21 mouse cellular contexts compared by ENCODE assay signal in genomic region chr13:5897176-5897959, GRCm38 (mm10). TPM values are rescaled to one million over a fixed set of nuclear protein-coding genes. Genes with fewer than 3 reads are reported as not detected.
DNase-seq lines count a peak whose midpoint lies in the region; ATAC-seq and TF ChIP-seq lines count a peak whose summit lies in the region.
"Had no signal": no experiment of that assay in that cellular context is flagged by ENCODE, and none has a peak within 500 bp of the region (broad histone marks: within the 10 kb centered on the region; RNA-seq: fewer than 3 reads in every experiment).

No protein-coding gene starts in this region.

- no peaks in the 10 kb centered on the region for H3K27me3 ChIP-seq in heart, embryonic 11.5 days (ENCODE audit: control insufficient read depth, insufficient read depth, low read length)
- no peaks in the 10 kb centered on the region for H3K27me3 ChIP-seq in neural tube, embryonic 12.5 days (replicated peaks)
- no peaks in the 10 kb centered on the region for H3K27me3 ChIP-seq in neural tube, embryonic 15.5 days (replicated peaks)
- no peaks in the 10 kb centered on the region for H3K27me3 ChIP-seq in heart, postnatal 0 days (ENCODE audit: control insufficient read depth, insufficient read depth, low read length)
- no peaks in the 10 kb centered on the region for H3K27me3 ChIP-seq in liver, embryonic 12.5 days (replicated peaks)
- no peaks in the 10 kb centered on the region for H3K27me3 ChIP-seq in forebrain, embryonic 10.5 days (ENCODE audit: poor library complexity, severe bottlenecking)
- H3K27me3 ChIP-seq: embryonic facial prominence, embryonic 12.5 days; midbrain, embryonic 13.5 days; stomach, embryonic 15.5 days had no signal

- no peak for DNase-seq in heart, adult 9 months (ENCODE audit: low spot score in 2 of 2)
- peak; percentile 51 for DNase-seq in heart, postnatal 0 days (ENCODE audit: low spot score)
- no peak for DNase-seq in forebrain, embryonic 10.5 days (ENCODE audit: extremely low spot score, low spot score)
- DNase-seq: cerebellum, adult 11 months; cerebellum, postnatal 14 days; kidney, postnatal 10 days; right cerebral cortex, adult 18-20 months; spleen, adult 18-20 months; thymus, adult 2 months had no signal

- no peak overlapping the region for H3K27ac ChIP-seq in heart, embryonic 11.5 days (ENCODE audit: low read depth, low read length)
- no peak overlapping the region for H3K27ac ChIP-seq in neural tube, embryonic 12.5 days
- H3K27ac ChIP-seq in neural tube, embryonic 15.5 days (replicated peaks): no peak overlapping the region
- peak overlapping the region; percentile 30; the same call in 1 of the 2 replicates for H3K27ac ChIP-seq in heart, postnatal 0 days (ENCODE audit: low read depth)
- no peak overlapping the region for H3K27ac ChIP-seq in liver, embryonic 12.5 days
- H3K27ac ChIP-seq in forebrain, embryonic 10.5 days: no peak overlapping the region
- H3K27ac ChIP-seq: embryonic facial prominence, embryonic 12.5 days; left cerebral cortex, adult 2 months; limb, embryonic 10.5 days; midbrain, embryonic 13.5 days; stomach, embryonic 15.5 days had no signal

- TF ChIP-seq EP300 in heart, postnatal 0 days (IDR thresholded peaks at IDR 0.05; ENCODE audit: low read depth): no peak

- no peaks in the 10 kb centered on the region for H3K36me3 ChIP-seq in heart, embryonic 11.5 days (ENCODE audit: control insufficient read depth, insufficient read depth, low read length)
- no peaks in the 10 kb centered on the region for H3K36me3 ChIP-seq in neural tube, embryonic 12.5 days
- H3K36me3 ChIP-seq in neural tube, embryonic 15.5 days: no peaks in the 10 kb centered on the region
- no peaks in the 10 kb centered on the region for H3K36me3 ChIP-seq in heart, postnatal 0 days (replicated peaks; ENCODE audit: control insufficient read depth, insufficient read depth, low read length)
- H3K36me3 ChIP-seq in liver, embryonic 12.5 days: no peaks in the 10 kb centered on the region
- no peaks in the 10 kb centered on the region for H3K36me3 ChIP-seq in forebrain, embryonic 10.5 days (replicated peaks)
- H3K36me3 ChIP-seq: embryonic facial prominence, embryonic 12.5 days; limb, embryonic 10.5 days; midbrain, embryonic 13.5 days; stomach, embryonic 15.5 days had no signal

- H3K4me2 ChIP-seq in heart, embryonic 11.5 days: peak overlapping the region; percentile 51
- no peak overlapping the region for H3K4me2 ChIP-seq in neural tube, embryonic 12.5 days (replicated peaks)
- no peak overlapping the region for H3K4me2 ChIP-seq in neural tube, embryonic 15.5 days
- peak overlapping the region; percentile 55 for H3K4me2 ChIP-seq in heart, postnatal 0 days (ENCODE audit: low read depth, low read length)
- no peak overlapping the region for H3K4me2 ChIP-seq in liver, embryonic 12.5 days
- H3K4me2 ChIP-seq: embryonic facial prominence, embryonic 12.5 days; liver, embryonic 11.5 days; midbrain, embryonic 13.5 days; stomach, embryonic 15.5 days had no signal

- whole genome bisulfite sequencing in heart, embryonic 11.5 days (ENCODE audit: insufficient replicate concordance): 41% methylated on average over 14 of the region's 14 CpGs
- 64% methylated on average over 14 of the region's 14 CpGs for WGBS in neural tube, embryonic 12.5 days
- 73% methylated on average over 14 of the region's 14 CpGs for WGBS in neural tube, embryonic 15.5 days
- 31% methylated on average over 14 of the region's 14 CpGs for WGBS in heart, postnatal 0 days
- 62% methylated on average over 14 of the region's 14 CpGs for WGBS in liver, embryonic 12.5 days (ENCODE audit: insufficient replicate concordance)
- 82% methylated on average over 14 of the region's 14 CpGs for WGBS in forebrain, embryonic 10.5 days

- peak overlapping the region; percentile 64 for H3K9ac ChIP-seq in heart, embryonic 11.5 days (ENCODE audit: low read depth, low read length)
- no peak overlapping the region for H3K9ac ChIP-seq in neural tube, embryonic 12.5 days
- no peak overlapping the region for H3K9ac ChIP-seq in neural tube, embryonic 15.5 days (replicated peaks)
- H3K9ac ChIP-seq in heart, postnatal 0 days (replicated peaks; ENCODE audit: low read depth, low read length): 0 out of 2 replicates have a peak overlapping the region, but pooled peaks have one; percentile 19
- no peak overlapping the region for H3K9ac ChIP-seq in liver, embryonic 12.5 days
- H3K9ac ChIP-seq: embryonic facial prominence, embryonic 12.5 days; midbrain, embryonic 13.5 days; stomach, embryonic 15.5 days had no signal

- TF ChIP-seq CTCF in heart, postnatal 0 days (IDR thresholded peaks at IDR 0.05; ENCODE audit: low read depth): no peak

- ATAC-seq in heart, embryonic 11.5 days (replicated peaks; ENCODE audit: insufficient number of reproducible peaks, low FRiP score, low TSS enrichment): no peak
- ATAC-seq in neural tube, embryonic 12.5 days (ENCODE audit: low FRiP score, low read depth): 0 out of 2 replicates have a peak, but pooled peaks have one; percentile 21
- ATAC-seq in neural tube, embryonic 15.5 days (ENCODE audit: low FRiP score): no peak
- no peak for ATAC-seq in heart, postnatal 0 days (ENCODE audit: insufficient read depth, low read depth)
- ATAC-seq in liver, embryonic 12.5 days: no peak
- ATAC-seq: forebrain, embryonic 16.5 days; intestine, embryonic 16.5 days; midbrain, embryonic 13.5 days had no signal

- peak overlapping the region; percentile 11; the same call in 1 of the 2 replicates for H3K4me3 ChIP-seq in heart, embryonic 11.5 days (ENCODE audit: low read depth, low read length)
- no peak overlapping the region for H3K4me3 ChIP-seq in neural tube, embryonic 12.5 days
- no peak overlapping the region for H3K4me3 ChIP-seq in neural tube, embryonic 15.5 days (replicated peaks)
- H3K4me3 ChIP-seq in heart, postnatal 0 days (ENCODE audit: low read depth, low read length): peak overlapping the region; percentile 36
- no peak overlapping the region for H3K4me3 ChIP-seq in liver, embryonic 12.5 days
- H3K4me3 ChIP-seq in forebrain, embryonic 10.5 days: no peak overlapping the region
- H3K4me3 ChIP-seq: embryonic facial prominence, embryonic 12.5 days; left cerebral cortex, adult 2 months; limb, embryonic 10.5 days; midbrain, embryonic 13.5 days; stomach, embryonic 15.5 days had no signal

- H3K9me3 ChIP-seq in heart, embryonic 11.5 days (replicated peaks; ENCODE audit: control insufficient read depth, low read length): no peaks in the 10 kb centered on the region
- no peaks in the 10 kb centered on the region for H3K9me3 ChIP-seq in neural tube, embryonic 12.5 days
- no peaks in the 10 kb centered on the region for H3K9me3 ChIP-seq in neural tube, embryonic 15.5 days (replicated peaks)
- H3K9me3 ChIP-seq in heart, postnatal 0 days (replicated peaks; ENCODE audit: control insufficient read depth, low read length): no peaks in the 10 kb centered on the region
- H3K9me3 ChIP-seq in liver, embryonic 12.5 days (replicated peaks): no peaks in the 10 kb centered on the region
- no peaks in the 10 kb centered on the region for H3K9me3 ChIP-seq in forebrain, embryonic 10.5 days
- H3K9me3 ChIP-seq: embryonic facial prominence, embryonic 12.5 days; limb, embryonic 10.5 days; midbrain, embryonic 13.5 days; stomach, embryonic 15.5 days had no signal

- H3K4me1 ChIP-seq in heart, embryonic 11.5 days (ENCODE audit: control insufficient read depth, insufficient read depth, low read length): peaks cover 4% of the 10 kb centered on the region
- H3K4me1 ChIP-seq in neural tube, embryonic 12.5 days: no peaks in the 10 kb centered on the region
- no peaks in the 10 kb centered on the region for H3K4me1 ChIP-seq in neural tube, embryonic 15.5 days
- H3K4me1 ChIP-seq in heart, postnatal 0 days (ENCODE audit: control insufficient read depth, insufficient read depth): peaks cover 7% of the 10 kb centered on the region; the same call in 1 of the 2 replicates
- no peaks in the 10 kb centered on the region for H3K4me1 ChIP-seq in liver, embryonic 12.5 days
- peaks cover 12% of the 10 kb centered on the region for H3K4me1 ChIP-seq in forebrain, embryonic 10.5 days
- H3K4me1 ChIP-seq: embryonic facial prominence, embryonic 12.5 days; limb, embryonic 10.5 days; midbrain, embryonic 13.5 days; stomach, embryonic 15.5 days had no signal

RNA-seq across cellular contexts. Expression of gene Klf6, which starts 36.1 kb away (rescaled TPM):
- 54.4 and 62.4 TPM in 2 replicates for polyA plus RNA-seq in heart, embryonic 11.5 days (2014; fragmentation: Nextera tagmentation; extraction: Ambion mirVana)
- 68.1 and 70.8 TPM in 2 replicates for polyA plus RNA-seq in neural tube, embryonic 12.5 days (2016; fragmentation: Nextera tagmentation; extraction: Ambion mirVana)
- polyA plus RNA-seq in neural tube, embryonic 15.5 days (2015; fragmentation: Nextera tagmentation; extraction: Ambion mirVana): 88.2 and 90.5 TPM in 2 replicates
- total RNA-seq in heart, postnatal 0 days (2014; rRNA removed; ENCODE audit: low replicate concordance): 65.3 and 92.1 TPM in 2 replicates
- 54.6 and 59.6 TPM in 2 replicates for polyA plus RNA-seq in heart, postnatal 0 days (2015; fragmentation: Nextera tagmentation; extraction: Ambion mirVana)
- 24.7 and 26.3 TPM in 2 replicates for polyA plus RNA-seq in liver, embryonic 12.5 days (2016; fragmentation: Nextera tagmentation; extraction: Ambion mirVana)
- polyA plus RNA-seq in forebrain, embryonic 10.5 days (2016; fragmentation: Nextera tagmentation; extraction: Ambion mirVana): 42.6 and 43.6 TPM in 2 replicates

Comparison
In these comparisons a context has a peak if more than half of its experiments do, and no peak if none do; other contexts are left out.
1. H3K4me2 ChIP-seq: peak in heart, embryonic 11.5 days (single experiment) and heart, postnatal 0 days (single experiment); none in neural tube, embryonic 12.5 days (single experiment), neural tube, embryonic 15.5 days (single experiment) and liver, embryonic 12.5 days (single experiment).
2. H3K4me3 ChIP-seq: peak in heart, embryonic 11.5 days (single experiment) and heart, postnatal 0 days (single experiment); none in neural tube, embryonic 12.5 days (single experiment), neural tube, embryonic 15.5 days (single experiment), liver, embryonic 12.5 days (single experiment) and forebrain, embryonic 10.5 days (single experiment).
3. H3K9ac ChIP-seq: peak in heart, embryonic 11.5 days (single experiment) and heart, postnatal 0 days (single experiment); none in neural tube, embryonic 12.5 days (single experiment), neural tube, embryonic 15.5 days (single experiment) and liver, embryonic 12.5 days (single experiment).